Mouse (Mus musculus): Measurements from ENCODE around the gene Polr3h.
"Not testable (repeated sequence)": the region's sequence is repeated elsewhere in the genome, so short reads cannot be mapped to it uniquely, and the experiment has no call there.

The Polr3h gene

GRCm38 (mm10) chr15:81925760-81926445 lies at the start of gene Polr3h:
Polr3h (minus strand) TSS chr15:81926240.
- DNase-seq (ENCODE audit: low spot score in 2 of 2), result peak; percentile 83 to 88

GRCm38 (mm10) chr15:81975156-81975555 lies 49.1 kb upstream of the Polr3h start:
- DNase-seq (ENCODE audit: low spot score in 2 of 2), result not testable (repeated sequence)

GRCm38 (mm10) chr15:81970498-81970897 lies 44.5 kb upstream of the Polr3h start:
- not testable (repeated sequence) for DNase-seq (ENCODE audit: low spot score in 2 of 2)

DNA sequence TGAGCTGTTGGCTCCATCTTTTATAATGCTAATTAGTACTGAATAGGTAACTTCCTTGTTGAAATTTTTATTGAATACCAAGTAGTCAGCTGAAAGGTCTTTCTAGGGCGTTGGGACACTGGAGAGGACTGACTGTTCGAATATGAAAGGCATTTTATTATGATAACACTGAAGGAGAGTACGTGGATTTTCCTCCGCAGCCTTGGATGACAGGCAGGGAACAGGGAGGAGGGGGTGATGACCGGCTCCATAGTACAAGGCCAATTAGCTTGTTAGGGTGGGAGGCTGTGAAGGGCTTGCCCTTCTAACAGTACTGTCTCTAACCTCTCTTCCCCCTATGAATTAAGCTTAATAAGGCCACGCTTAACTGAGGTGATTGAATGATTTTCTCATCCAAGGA lies 43.6 kb upstream of the Polr3h start:
- not testable (repeated sequence) for DNase-seq (ENCODE audit: low spot score in 2 of 2)

- no peak for DNase-seq (ENCODE audit: low spot score in 2 of 2)
These were observed 43.1 kb upstream of the Polr3h start for GRCm38 (mm10) chr15:81969173-81969572.

DNA sequence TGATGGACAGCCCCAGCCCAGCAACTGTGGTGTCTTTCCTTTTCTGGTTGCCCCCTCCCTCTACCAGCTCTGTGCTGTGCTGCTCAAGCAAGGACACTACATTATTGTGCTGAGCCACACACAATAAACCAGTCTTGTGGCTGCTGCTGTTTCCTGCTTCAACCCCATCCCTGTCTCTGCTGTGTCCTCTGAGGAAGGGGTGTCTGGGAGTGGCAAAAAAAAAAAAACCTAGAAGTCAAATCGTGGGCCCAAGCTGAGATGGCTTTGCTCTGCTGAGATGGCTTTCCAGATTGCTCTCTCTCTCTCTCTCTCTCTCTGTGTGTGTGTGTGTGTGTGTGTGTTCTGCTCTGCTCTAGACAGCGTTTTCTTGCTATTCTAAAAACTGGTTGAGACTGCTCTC lies 42.4 kb upstream of the Polr3h start:
- DNase-seq (ENCODE audit: low spot score in 2 of 2), result no peak

- no peak for DNase-seq (ENCODE audit: low spot score in 2 of 2)
These were observed 41.8 kb upstream of the Polr3h start for GRCm38 (mm10) chr15:81967821-81968220.

DNA sequence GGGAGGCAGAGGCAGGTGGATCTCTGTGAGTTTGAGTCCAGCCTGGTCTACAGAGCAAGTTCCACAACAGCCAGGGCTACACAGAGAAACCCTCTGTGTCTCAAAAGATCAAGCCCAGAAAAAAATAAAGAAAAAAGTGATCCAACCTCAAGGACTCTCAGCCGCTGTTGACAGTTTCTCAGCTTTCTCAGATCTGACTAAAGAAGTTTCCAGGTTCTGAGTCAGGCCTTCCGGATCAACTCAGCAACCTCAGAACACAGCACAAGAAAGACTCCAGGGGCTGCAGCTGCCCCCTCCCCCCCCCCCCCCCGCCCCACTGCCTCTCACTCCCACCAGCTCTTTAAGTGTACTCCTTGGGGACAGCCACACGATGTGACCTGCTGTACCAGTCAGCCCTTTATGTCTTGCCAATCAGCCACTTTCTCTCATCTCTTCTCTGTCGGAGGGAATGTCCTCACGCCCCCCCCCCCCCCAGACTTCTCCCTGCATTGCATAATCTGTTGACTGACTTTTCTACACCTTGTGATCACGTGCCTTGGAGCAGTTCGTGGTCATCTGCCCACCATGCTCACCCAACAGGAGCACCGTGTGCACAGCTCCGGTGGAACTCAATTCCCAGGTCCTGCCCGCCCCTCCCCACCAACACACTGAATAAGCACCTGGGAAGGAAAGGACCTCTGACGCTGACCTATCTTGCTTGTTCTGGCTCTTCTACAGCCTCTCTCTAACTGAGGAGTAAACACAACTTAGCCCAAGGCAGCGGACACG lies 40.2 kb upstream of the Polr3h start:
- no peak for DNase-seq (ENCODE audit: low spot score in 2 of 2)

GRCm38 (mm10) chr15:81964980-81965545 lies 39.0 kb upstream of the Polr3h start:
- DNase-seq (ENCODE audit: low spot score in 2 of 2), result no peak

GRCm38 (mm10) chr15:81964262-81964661 lies 38.2 kb upstream of the Polr3h start:
- no peak for DNase-seq (ENCODE audit: low spot score in 2 of 2)

- DNase-seq (ENCODE audit: low spot score in 2 of 2), result no peak
These were observed 35.0 kb upstream of the Polr3h start for GRCm38 (mm10) chr15:81961078-81961451.

GRCm38 (mm10) chr15:81960171-81961077 lies 34.4 kb upstream of the Polr3h start, which contains the start of gene Pmm1:
Pmm1 (minus strand) TSS chr15:81960930.
- DNase-seq (ENCODE audit: low spot score in 2 of 2), result peak; percentile 96 to 97

DNA sequence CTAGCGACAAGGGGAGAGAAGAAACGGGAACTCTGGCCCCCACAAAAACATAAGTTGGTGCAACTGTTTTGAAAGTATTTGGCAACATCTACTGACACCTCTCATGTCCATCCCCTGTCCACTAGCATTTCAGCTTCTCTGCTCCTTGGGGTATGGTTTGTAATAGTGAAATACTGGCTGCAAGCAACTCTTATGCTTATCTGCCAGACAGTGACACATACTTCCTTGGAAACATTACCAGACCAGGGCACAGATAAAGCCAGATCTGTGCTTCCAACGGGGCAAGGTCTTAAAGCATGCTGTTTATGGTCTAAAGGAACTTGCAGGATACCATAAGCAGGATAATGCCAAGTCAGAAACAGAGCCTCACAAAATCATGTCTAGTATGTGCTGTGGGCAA lies 32.9 kb upstream of the Polr3h start:
- no peak for DNase-seq (ENCODE audit: low spot score in 2 of 2)

DNA sequence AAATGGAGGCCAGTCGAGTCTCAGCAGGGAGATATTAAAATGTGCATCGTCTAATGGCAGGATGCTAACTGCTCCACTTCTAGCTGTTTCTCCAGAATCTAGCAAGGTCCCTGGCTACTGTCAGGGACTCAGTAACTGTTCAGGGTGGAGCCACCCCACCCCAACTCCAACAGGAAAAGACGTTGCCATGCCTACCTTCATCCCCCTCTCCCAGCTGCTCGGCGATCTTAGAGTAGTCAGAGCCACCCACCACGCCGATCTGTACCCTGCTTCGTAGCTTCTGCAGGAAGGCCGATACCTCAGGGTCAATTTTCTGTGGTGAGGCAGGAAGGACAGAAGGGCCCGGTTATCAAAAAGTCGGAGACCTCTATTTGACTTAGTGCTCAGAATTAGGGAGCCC lies 31.6 kb upstream of the Polr3h start:
- no peak for DNase-seq (ENCODE audit: low spot score in 2 of 2)

DNA sequence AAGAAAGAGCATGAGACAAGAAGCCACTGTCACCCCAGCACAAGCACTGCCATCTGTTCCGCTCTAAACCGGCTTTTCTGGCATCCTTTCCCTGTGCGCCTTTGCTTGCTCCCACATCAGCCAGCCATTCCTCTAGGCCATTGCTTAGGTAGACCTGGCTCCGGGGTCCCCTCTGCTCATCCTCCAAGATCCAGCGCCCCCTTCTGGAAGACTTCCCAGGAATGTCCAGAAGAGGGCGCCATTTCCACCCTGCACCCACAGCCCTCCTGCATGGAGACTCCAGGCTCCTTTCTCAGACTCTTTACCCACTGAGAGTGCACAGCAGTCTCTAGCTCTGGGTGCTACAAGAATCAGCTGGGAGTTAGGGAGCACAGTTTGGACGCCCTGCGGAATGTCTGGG lies 30.4 kb upstream of the Polr3h start:
- DNase-seq (ENCODE audit: low spot score in 2 of 2), result no peak

GRCm38 (mm10) chr15:81955414-81955813 lies 29.4 kb upstream of the Polr3h start:
- no peak for DNase-seq (ENCODE audit: low spot score in 2 of 2)

DNA sequence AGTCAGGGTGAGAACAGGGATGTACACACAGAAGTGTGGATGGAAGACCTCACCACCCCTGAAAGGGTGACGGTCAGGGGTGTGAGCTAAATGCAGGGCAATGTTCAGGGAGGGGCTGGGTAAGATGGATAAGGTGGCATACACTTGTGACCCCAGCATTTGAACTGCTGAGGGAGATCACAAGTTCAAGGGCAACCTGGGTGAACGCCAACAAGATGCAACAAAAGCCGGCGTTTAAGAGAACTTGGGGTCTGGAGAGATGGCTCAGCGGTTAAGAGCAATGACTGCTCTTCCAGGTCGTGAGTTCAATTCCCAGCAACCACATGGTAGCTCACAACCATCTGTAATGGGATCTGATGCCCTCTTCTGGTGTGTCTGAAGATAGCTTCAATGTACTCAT lies 28.7 kb upstream of the Polr3h start:
- no peak for DNase-seq (ENCODE audit: low spot score in 2 of 2)

DNA sequence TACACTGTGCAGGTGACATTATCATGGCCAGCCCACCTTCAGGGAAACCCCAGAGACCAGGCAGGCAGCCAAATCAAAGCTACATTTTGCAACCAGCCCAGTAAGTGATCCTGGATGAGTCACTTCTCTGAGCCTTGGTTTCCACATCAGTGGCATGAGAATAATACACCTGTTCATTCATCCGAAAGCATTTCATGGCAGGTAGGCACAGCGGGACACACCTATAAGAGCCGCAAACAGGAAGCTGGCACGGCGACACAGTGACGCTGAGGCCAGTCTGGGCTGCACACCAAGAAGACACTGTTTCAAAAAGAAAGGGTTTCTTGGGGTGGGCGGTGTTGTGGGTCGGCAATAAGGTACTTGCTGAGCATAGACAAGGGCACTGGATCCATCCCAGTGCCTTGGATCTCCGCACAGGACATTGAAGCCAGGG lies 28.1 kb upstream of the Polr3h start:
- DNase-seq (ENCODE audit: low spot score in 2 of 2), result no peak

- no peak for DNase-seq (ENCODE audit: low spot score in 2 of 2)
These were observed 26.3 kb upstream of the Polr3h start for GRCm38 (mm10) chr15:81952310-81952709.

- no peak for DNase-seq (ENCODE audit: low spot score in 2 of 2)
These were observed 25.1 kb upstream of the Polr3h start for GRCm38 (mm10) chr15:81951159-81951558.

- no peak for DNase-seq (ENCODE audit: low spot score in 2 of 2)
These were observed 24.7 kb upstream of the Polr3h start for GRCm38 (mm10) chr15:81950716-81951115.
